Mouse (Mus musculus) c-Kit-positive CD71-negative TER-119-negative erythroid progenitor cells, embryonic 14.5 days (primary cell): ENCODE results near the gene Eef1a1.
"Not testable (repeated sequence)": the region's sequence is repeated elsewhere in the genome, so short reads cannot be mapped to it uniquely, and the experiment has no call there.

Source experiments
- DNase-seq: peaks from one replicate; pipeline ENCODE4 v3.0.0-alpha.2; 2013; ENCODE audit warnings: low read depth

Eef1a1 gene

GRCm38 (mm10) chr9:78488890-78489420 lies at the start of gene Eef1a1:
Gene Eef1a1, minus strand, starts transcription at chr9:78489151.
- no peak for DNase-seq

- no peak for DNase-seq
Measured at GRCm38 (mm10) chr9:78538421-78538820, 49.5 kb upstream of the Eef1a1 start.

- no peak for DNase-seq
Measured at GRCm38 (mm10) chr9:78537154-78537873, 48.4 kb upstream of the Eef1a1 start.

- no peak for DNase-seq
Measured at GRCm38 (mm10) chr9:78534606-78535005, 45.7 kb upstream of the Eef1a1 start.

- DNase-seq: no peak
Measured at GRCm38 (mm10) chr9:78533296-78533935, 44.5 kb upstream of the Eef1a1 start.

GRCm38 (mm10) chr9:78532341-78532819 lies 43.4 kb upstream of the Eef1a1 start:
- DNase-seq: no peak

GRCm38 (mm10) chr9:78531816-78532215 lies 42.9 kb upstream of the Eef1a1 start:
- no peak for DNase-seq

GRCm38 (mm10) chr9:78527767-78528381 lies 38.9 kb upstream of the Eef1a1 start:
- peak; percentile 79 for DNase-seq

GRCm38 (mm10) chr9:78527301-78527761 lies 38.4 kb upstream of the Eef1a1 start:
- DNase-seq: peak; percentile 85

- DNase-seq: no peak
Measured at GRCm38 (mm10) chr9:78526206-78526605, 37.3 kb upstream of the Eef1a1 start.

GRCm38 (mm10) chr9:78525451-78526135 lies 36.6 kb upstream of the Eef1a1 start:
- DNase-seq: no peak

GRCm38 (mm10) chr9:78521689-78522088 lies 32.7 kb upstream of the Eef1a1 start:
- peak; percentile 40 for DNase-seq

- DNase-seq: no peak
Measured at GRCm38 (mm10) chr9:78520780-78521601, 32.0 kb upstream of the Eef1a1 start.

GRCm38 (mm10) chr9:78520127-78520779 lies 31.3 kb upstream of the Eef1a1 start:
- no peak for DNase-seq

- not testable (repeated sequence) for DNase-seq
Measured at GRCm38 (mm10) chr9:78517237-78517636, 28.3 kb upstream of the Eef1a1 start.

GRCm38 (mm10) chr9:78516125-78516524 lies 27.2 kb upstream of the Eef1a1 start:
- DNase-seq: no peak

- DNase-seq: no peak
Measured at GRCm38 (mm10) chr9:78514681-78515080, 25.7 kb upstream of the Eef1a1 start.

- DNase-seq: no peak
Measured at GRCm38 (mm10) chr9:78513776-78514500, 25.0 kb upstream of the Eef1a1 start.

GRCm38 (mm10) chr9:78511705-78512104 lies 22.8 kb upstream of the Eef1a1 start:
- DNase-seq: no peak
